Mouse (Mus musculus) liver, adult 2 months (tissue): ENCODE measurements at regions not wholly inside any gene's neighbourhood (a gene's known extent, or its start where the extent isn't known, plus 50 kb on each side); places are given as distances from the start of the nearest gene placed in this dataset.
"Not testable (repeated sequence)": the region's sequence is repeated elsewhere in the genome, so short reads cannot be mapped to it uniquely, and the experiment has no call there.

Source experiments
- DNase-seq: peaks from one replicate; pipeline ENCODE4 v3.0.0-alpha.2; 2011; ENCODE audit warnings: low read depth, low spot score; ENCODE audit errors: extremely low read depth
- H3K27ac ChIP-seq: fragments of 200-500 bp; replicated peaks from 2 replicates; pipeline ENCODE4 v1.5.1; 2012; ENCODE audit warnings: low read depth, mild to moderate bottlenecking, control low read depth, inconsistent platforms, low read length; ENCODE audit not compliant: insufficient read depth
- H3K27me3 ChIP-seq: fragments of 200-500 bp; 2 replicates; pipeline ENCODE4 v1.6.1; 2012; ENCODE audit warnings: mild to moderate bottlenecking, moderate library complexity, low read length, inconsistent platforms; ENCODE audit not compliant: control insufficient read depth, insufficient read depth
- H3K36me3 ChIP-seq: fragments of 200-500 bp; 2 replicates; pipeline ENCODE4 v1.6.1; 2012; ENCODE audit warnings: low read length, inconsistent platforms; ENCODE audit not compliant: control insufficient read depth, insufficient read depth
- H3K4me1 ChIP-seq: fragments of 200-500 bp; 2 replicates; pipeline ENCODE4 v1.6.1; 2011; ENCODE audit warnings: low read length; ENCODE audit not compliant: control insufficient read depth, insufficient read depth
- H3K4me3 ChIP-seq: fragments of 200-500 bp; 2 replicates; pipeline ENCODE4 v1.5.1; 2011; ENCODE audit warnings: low read depth, mild to moderate bottlenecking, control low read depth, low read length, moderate library complexity; ENCODE audit not compliant: insufficient read depth
- H3K79me2 ChIP-seq: fragments of 200-500 bp; 2 replicates; pipeline ENCODE4 v1.6.1; 2012; ENCODE audit warnings: inconsistent platforms, mild to moderate bottlenecking, low read length, moderate library complexity; ENCODE audit not compliant: control insufficient read depth, insufficient read depth
- H3K9ac ChIP-seq: fragments of 200-500 bp; 2 replicates; pipeline ENCODE4 v1.6.1; 2012; ENCODE audit warnings: low read depth, mild to moderate bottlenecking, control low read depth, inconsistent platforms, low read length
- CTCF ChIP-seq: fragments of 200-500 bp; IDR thresholded peaks from 2 replicates; pipeline ENCODE4 v1.5.1; 2011; ENCODE audit warnings: low read depth, low read length, control low read depth
- POLR2A ChIP-seq: fragments of 200-500 bp; IDR thresholded peaks from 2 replicates; pipeline ENCODE4 v1.6.1; 2011; ENCODE audit warnings: low read length, control low read depth; ENCODE audit not compliant: insufficient read depth; ENCODE audit errors: extremely low read depth
- WGBS: fragments of 180-500 bp; shearing (Covaris S2); methylation state at CpG from one replicate; pipeline ENCODE4 v1.1.7; 2018; 5-methylcytosine and 5-hydroxymethylcytosine counted together

DNA sequence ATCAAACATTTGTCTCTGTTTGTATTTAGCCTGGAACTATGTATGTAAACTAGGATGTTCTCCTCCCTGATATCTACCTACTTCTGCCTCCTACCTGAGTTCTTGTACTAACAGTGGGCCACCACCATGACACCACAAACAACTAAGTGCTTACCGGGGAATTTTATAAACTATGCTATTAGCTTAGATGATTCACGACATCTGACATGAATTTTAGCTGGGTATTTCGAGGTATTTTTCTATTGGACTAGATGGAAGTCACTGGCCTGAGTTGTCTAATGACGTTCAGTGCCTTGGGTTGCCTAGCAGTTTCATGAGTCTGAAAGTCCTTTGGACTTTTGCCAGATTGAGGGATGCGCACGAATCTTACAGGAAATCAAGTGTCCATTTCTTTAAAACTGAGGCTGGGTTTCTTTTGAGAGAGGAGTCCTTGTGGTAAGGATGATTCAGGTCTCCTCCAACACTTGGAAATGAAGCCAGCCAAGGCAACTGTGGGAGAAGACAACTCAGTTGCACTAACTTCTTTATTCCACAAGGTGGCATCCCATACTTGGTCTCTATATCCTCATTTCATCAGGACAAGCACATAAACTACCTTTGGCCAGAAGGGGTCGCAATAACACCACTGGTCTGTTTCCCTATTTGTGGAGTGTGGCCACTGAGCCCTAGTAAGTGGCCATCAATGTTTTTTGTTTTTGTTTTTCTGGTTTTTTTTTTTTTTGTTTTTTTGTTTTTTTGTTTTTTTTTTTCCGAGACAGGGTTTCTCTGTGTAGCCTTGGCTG, 131.4 kb upstream of the Gdi2 start:
- H3K4me1 ChIP-seq, H3K4me3 ChIP-seq, H3K9ac ChIP-seq, H3K79me2 ChIP-seq, H3K36me3 ChIP-seq, H3K27me3 ChIP-seq, H3K27ac ChIP-seq: not testable (repeated sequence)
- 36% methylated on average over 8 of the region's 8 CpGs for WGBS
- TF ChIP-seq CTCF: peak; percentile 62
- peak; percentile 84 for DNase-seq

DNA sequence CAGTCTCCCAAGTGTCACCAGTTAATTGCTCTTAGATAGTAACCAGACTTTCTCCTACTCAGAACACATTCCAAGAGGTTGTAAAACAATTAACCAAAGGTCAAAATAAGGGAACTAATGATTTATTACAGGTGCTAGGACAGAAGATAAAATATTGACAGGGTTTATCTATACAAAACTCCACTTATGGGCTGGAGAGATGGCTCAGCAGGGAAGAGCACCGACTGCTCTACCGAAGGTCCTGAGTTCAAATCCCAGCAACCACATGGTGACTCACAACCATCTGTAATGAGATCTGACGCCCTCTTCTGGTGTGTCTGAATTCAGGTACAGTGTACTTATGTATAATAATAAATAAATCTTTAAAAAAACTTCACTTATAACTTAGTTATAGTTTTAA, 127.6 kb upstream of the Gdi2 start:
- not testable (repeated sequence) for H3K27ac ChIP-seq, H3K4me1 ChIP-seq, H3K9ac ChIP-seq, H3K36me3 ChIP-seq, DNase-seq, H3K4me3 ChIP-seq, H3K79me2 ChIP-seq, H3K27me3 ChIP-seq
- WGBS: 66% methylated on average over 3 of the region's 3 CpGs

DNA sequence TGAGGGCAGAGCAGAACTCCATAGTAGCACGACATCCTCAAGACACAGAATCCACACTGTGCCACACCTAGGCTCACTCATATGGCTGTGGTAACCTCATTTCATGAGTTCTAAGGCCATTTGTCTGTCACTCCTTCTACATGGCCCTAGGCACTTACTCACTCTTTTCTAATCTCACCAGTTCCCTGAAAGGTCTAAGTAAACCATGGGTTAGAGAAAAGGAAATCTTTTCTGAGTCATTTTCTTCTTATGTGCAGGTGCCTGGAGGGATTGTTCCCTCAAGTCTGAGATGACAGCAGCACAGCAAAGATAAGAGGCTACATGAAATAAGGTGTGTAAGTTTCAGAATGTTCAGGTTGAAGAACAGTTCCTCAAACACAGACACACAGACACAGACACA, 120.8 kb upstream of the Gdi2 start:
- H3K79me2 ChIP-seq: no peaks in the 10 kb centered on the region
- H3K27ac ChIP-seq: no peak overlapping the region
- no peak for TF ChIP-seq CTCF
- no peak for TF ChIP-seq POLR2A
- H3K36me3 ChIP-seq: no peaks in the 10 kb centered on the region
- H3K4me1 ChIP-seq: no peaks in the 10 kb centered on the region
- H3K27me3 ChIP-seq: no peaks in the 10 kb centered on the region
- DNase-seq: no peak
- 52% methylated on average over 1 of the region's 1 CpGs for WGBS
- H3K9ac ChIP-seq: no peak overlapping the region
- no peak overlapping the region for H3K4me3 ChIP-seq

DNA sequence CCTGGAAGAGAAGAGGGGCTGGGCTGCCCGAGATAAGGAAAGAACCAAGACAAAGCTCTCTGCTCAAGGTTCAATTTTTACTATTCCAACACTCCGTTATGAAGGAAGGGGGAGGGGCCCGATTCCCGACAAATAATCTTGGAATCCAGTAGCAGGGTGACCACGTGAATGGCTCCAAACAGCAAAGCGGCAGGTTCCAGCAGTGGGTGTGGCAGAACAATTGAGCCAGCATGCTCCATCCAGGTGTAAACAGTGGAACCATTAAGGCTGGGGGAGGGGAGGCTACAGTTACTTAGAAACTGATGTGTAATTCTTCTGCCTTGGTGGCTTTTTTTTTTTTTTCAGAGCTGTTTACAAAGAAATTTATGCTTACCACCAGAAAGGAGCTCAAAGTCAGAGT, 82.5 kb upstream of the Gdi2 start:
- H3K36me3 ChIP-seq, H3K79me2 ChIP-seq, H3K27ac ChIP-seq, DNase-seq, H3K4me3 ChIP-seq, H3K27me3 ChIP-seq, H3K4me1 ChIP-seq, H3K9ac ChIP-seq: not testable (repeated sequence)
- WGBS: 82% methylated on average over 6 of the region's 6 CpGs

DNA sequence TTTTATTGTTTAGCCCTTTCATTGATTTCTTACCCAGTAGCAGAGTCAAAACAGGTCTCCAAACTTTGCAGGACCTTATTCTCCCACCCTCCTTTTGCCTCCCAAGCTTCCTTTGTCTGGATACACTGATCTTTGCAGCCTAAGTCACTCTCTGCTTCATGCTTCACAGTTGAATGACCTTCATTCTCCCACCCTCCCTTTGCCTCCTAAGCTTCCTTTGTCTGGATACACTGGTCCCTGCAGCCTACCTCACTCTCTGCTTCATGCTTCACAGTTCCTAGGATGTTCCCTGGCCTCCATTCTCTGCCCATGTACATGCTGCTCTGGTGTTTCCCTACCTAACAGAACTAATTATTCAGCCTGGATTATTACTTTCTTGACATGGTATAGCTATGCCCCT, 61.0 kb upstream of the Gdi2 start:
- no peaks in the 10 kb centered on the region for H3K79me2 ChIP-seq
- H3K27me3 ChIP-seq: no peaks in the 10 kb centered on the region
- no peak overlapping the region for H3K4me3 ChIP-seq
- no peaks in the 10 kb centered on the region for H3K36me3 ChIP-seq
- TF ChIP-seq POLR2A: no peak
- no peak for TF ChIP-seq CTCF
- H3K27ac ChIP-seq: no peak overlapping the region
- H3K9ac ChIP-seq: no peak overlapping the region
- DNase-seq: no peak
- H3K4me1 ChIP-seq: peaks cover 2% of the 10 kb centered on the region; the same call in 1 of the 2 replicates

DNA sequence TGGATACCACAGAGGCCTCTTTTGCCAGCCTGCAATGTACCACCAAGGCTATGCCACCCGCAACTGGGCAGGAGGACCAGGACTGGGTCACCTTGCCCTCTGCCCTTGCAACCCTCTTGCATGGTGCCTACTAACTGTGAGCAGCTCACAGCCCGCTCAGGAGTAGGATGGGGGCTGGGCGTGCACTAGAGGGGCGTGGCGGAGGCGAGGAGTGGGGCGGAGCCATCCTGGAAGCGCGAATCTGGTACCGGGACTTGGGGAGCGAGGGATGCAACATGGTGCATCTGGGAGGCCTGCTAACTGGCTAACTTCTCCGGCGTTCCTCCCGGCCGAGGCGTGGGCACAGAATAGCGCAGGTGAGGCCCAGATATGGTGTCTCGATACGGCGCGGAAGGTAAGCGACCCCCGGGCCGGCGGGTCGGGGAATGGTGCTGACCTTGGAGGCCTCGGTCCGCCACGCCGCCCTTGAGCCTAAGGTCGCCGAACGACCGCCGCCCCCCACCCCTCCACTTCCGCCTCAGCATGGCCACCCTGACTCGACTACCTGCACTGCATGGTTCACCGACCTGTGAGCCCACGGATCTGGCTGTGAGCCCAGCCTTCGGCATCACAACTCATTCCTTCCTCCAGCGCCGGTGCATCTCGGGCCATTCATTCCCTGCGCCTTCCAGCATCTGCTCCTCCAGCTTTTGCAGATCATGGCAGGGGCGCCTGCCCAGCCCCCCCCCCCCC, 59.7 kb upstream of the Gdi2 start:
- H3K79me2 ChIP-seq: no peaks in the 10 kb centered on the region
- peak; percentile 11 for DNase-seq
- H3K4me3 ChIP-seq: peak overlapping the region; percentile 60
- TF ChIP-seq POLR2A: no peak
- no peak for TF ChIP-seq CTCF
- no peaks in the 10 kb centered on the region for H3K36me3 ChIP-seq
- H3K27ac ChIP-seq: no peak overlapping the region
- peak overlapping the region; percentile 6; the same call in 1 of the 2 replicates for H3K9ac ChIP-seq
- H3K4me1 ChIP-seq: peaks cover 2% of the 10 kb centered on the region; the same call in 1 of the 2 replicates
- no peaks in the 10 kb centered on the region for H3K27me3 ChIP-seq
- WGBS: 4% methylated on average over 45 of the region's 45 CpGs
